Mouse (Mus musculus) embryonic facial prominence, embryonic 11.5 days (tissue): ENCODE results near the gene 1110065P20Rik. TPM values are rescaled to one million over a fixed set of nuclear protein-coding genes. Genes with fewer than 3 reads are reported as not detected.

ENCODE experiments used
- ATAC-seq: fragments of 200-750 bp; cut with Nextera tagmentation; replicated peaks from 2 replicates; pipeline ENCODE4 v1.8.0; 2017; ENCODE audit warnings: low read depth; ENCODE audit not compliant: insufficient number of reproducible peaks, low FRiP score, low TSS enrichment
- DNase-seq: peaks from one replicate; pipeline ENCODE4 v3.0.0-alpha.2; 2015; ENCODE audit warnings: low spot score
- H3K27ac ChIP-seq: fragments of 300-500 bp; sonication (generic); replicated peaks from 2 replicates; pipeline ENCODE4 v1.5.1; 2014; ENCODE audit warnings: mild to moderate bottlenecking, low read depth, low read length, control low read depth
- H3K27me3 ChIP-seq: fragments of 300-500 bp; sonication (generic); 2 replicates; pipeline ENCODE4 v1.6.1; 2014; ENCODE audit warnings: mild to moderate bottlenecking, low read length, moderate library complexity, mixed read lengths; ENCODE audit not compliant: control insufficient read depth, insufficient read depth
- H3K36me3 ChIP-seq: fragments of 300-500 bp; sonication (generic); replicated peaks from 2 replicates; pipeline ENCODE4 v1.6.1; 2014; ENCODE audit warnings: low read depth, mild to moderate bottlenecking, low read length, moderate library complexity, mixed read lengths; ENCODE audit not compliant: control insufficient read depth, insufficient read depth
- H3K4me1 ChIP-seq: fragments of 300-500 bp; sonication (generic); 2 replicates; pipeline ENCODE4 v1.6.1; 2014; ENCODE audit warnings: low read length, mixed read lengths; ENCODE audit not compliant: control insufficient read depth, insufficient read depth
- H3K4me2 ChIP-seq: fragments of 300-500 bp; sonication (generic); 2 replicates; pipeline ENCODE4 v1.6.1; 2014; ENCODE audit warnings: low read depth, mild to moderate bottlenecking, control low read depth, low read length, moderate library complexity
- H3K4me3 ChIP-seq: fragments of 300-500 bp; sonication (generic); 2 replicates; pipeline ENCODE4 v1.5.1; 2014; ENCODE audit warnings: low read depth, low read length, control low read depth
- H3K9ac ChIP-seq: fragments of 300-500 bp; sonication (generic); replicated peaks from 2 replicates; pipeline ENCODE4 v1.6.1; 2014; ENCODE audit warnings: mild to moderate bottlenecking, control low read depth, low read length
- H3K9me3 ChIP-seq: fragments of 300-500 bp; sonication (generic); replicated peaks from 2 replicates; pipeline ENCODE4 v1.6.1; 2016; ENCODE audit warnings: mild to moderate bottlenecking, low read length, inconsistent platforms, mixed read lengths; ENCODE audit not compliant: control insufficient read depth
- WGBS: fragments of 180-500 bp; shearing (Covaris S2); extraction: QIAGEN DNeasy Blood & Tissue Kit; methylation state at CpG from one replicate; pipeline ENCODE4 v1.1.7; 2014; 5-methylcytosine and 5-hydroxymethylcytosine counted together
- polyA plus RNA-seq: library from polyadenylated mRNA; unstranded; fragments of >200 nt; fragmentation: Nextera tagmentation; extraction: Ambion mirVana; gene quantifications from 2 replicates; pipeline ENCODE4 v1.2.1, GENCODE M21; 2014

Gene 1110065P20Rik
- polyA plus RNA-seq, 1 experiment from 2014 or later, result 39.8 TPM

GRCm38 (mm10) chr4:124858370-124858769 lies 7.4 kb upstream of the 1110065P20Rik start:
- Histone ChIP-seq H3K4me2 (no peak overlapping the region), H3K9me3 (no peaks in the 10 kb centered on the region), H3K36me3 (no peaks in the 10 kb centered on the region), H3K9ac (no peak overlapping the region), H3K4me1 (peaks cover 2% of the 10 kb centered on the region; the same call in 1 of the 2 replicates), H3K27ac (no peak overlapping the region), H3K4me3 (no peak overlapping the region), H3K27me3 (peaks cover 21% of the 10 kb centered on the region)
- DNase-seq (no peak), ATAC-seq (no peak)
- 71% methylated on average over 5 of the region's 5 CpGs for WGBS

DNA sequence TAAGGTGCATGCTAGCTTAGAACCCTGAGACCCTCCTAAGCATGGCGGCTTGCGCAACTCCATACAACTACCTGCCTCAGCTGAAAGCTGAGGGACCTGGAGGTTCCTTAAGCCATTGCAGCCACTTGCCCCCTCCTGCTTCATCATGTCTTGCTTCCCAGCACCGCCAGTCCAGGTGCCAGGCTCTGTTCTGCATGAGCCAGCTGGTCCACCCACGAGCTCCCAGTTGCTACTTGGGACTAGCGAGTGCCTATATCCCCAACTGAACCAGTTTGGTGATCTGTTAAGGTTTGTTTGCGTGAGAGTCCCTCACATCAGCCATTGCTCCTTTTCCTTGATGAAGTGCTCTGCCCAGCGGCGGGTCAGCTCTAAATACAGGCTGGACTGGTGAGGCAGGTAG lies 5.3 kb upstream of the 1110065P20Rik start:
- Histone ChIP-seq H3K36me3 (no peaks in the 10 kb centered on the region), H3K4me3 (no peak overlapping the region), H3K9me3 (no peaks in the 10 kb centered on the region), H3K4me1 (0 out of 2 replicates have a peak, but pooled peaks cover 3% of the 10 kb centered on the region), H3K9ac (no peak overlapping the region), H3K4me2 (no peak overlapping the region), H3K27ac (no peak overlapping the region), H3K27me3 (peaks cover 7% of the 10 kb centered on the region)
- ATAC-seq (no peak), DNase-seq (no peak)
- WGBS, result 92% methylated on average over 8 of the region's 8 CpGs

DNA sequence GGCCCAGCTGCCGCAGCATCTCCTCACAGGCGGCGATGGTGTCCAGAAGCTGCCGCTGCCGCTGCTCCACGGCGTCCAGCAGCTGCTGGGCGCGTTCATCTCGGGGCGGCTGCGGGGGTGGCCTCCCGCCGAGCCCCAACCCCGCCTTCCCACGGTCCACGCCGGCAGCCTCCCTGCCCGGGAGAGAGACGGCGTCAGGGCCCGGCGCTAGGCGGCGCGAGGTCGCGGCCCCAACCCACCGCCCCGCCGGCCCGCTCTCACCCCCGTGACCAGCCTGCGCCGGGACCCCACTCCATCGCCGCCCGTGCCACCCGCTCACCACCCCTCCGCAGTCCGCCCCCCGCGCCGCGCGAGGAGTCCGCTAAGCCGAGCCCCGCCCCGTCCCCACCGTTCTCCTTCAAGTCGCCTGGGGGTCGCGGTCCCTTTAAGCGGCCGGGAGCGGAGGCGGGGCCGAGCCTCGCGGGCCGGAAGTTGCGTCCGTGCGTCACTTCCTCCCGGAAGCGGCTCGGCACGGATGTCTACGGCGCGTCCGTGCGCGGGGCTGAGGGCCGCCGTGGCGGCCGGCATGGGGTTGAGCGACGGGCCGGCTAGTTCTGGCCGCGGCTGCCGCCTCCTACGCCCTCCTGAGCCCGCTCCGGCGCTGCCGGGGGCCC lies 609 bp downstream of the 1110065P20Rik start, which contains the start of gene Yrdc:
Gene Yrdc, plus strand, starts transcription at position 419 of the 653 bp plus-strand sequence.
- no peaks in the 10 kb centered on the region for H3K36me3 ChIP-seq
- H3K4me3 ChIP-seq, result peak within 1 kb of the TSS; percentile 98
- H3K27me3 ChIP-seq, result no peaks in the 10 kb centered on the region
- peak within 1 kb of the TSS; percentile 73 for H3K4me2 ChIP-seq
- DNase-seq (peak; percentile 96), ATAC-seq (peak; percentile 88)
- under 1% methylated on average over 68 of the region's 90 CpGs for WGBS
- 0 out of 2 replicates have a peak, but pooled peaks cover 6% of the 10 kb centered on the region for H3K4me1 ChIP-seq
- H3K9me3 ChIP-seq, result no peaks in the 10 kb centered on the region
- H3K9ac ChIP-seq, result peak within 1 kb of the TSS; percentile 91
- peak within 1 kb of the TSS; percentile 81 for H3K27ac ChIP-seq

- peak; percentile 55 for DNase-seq
- ATAC-seq, result peak; percentile 70
- H3K4me1 ChIP-seq, result 0 out of 2 replicates have a peak, but pooled peaks cover 6% of the 10 kb centered on the region
- H3K4me3 ChIP-seq, result peak overlapping the region; percentile 98
- H3K36me3 ChIP-seq, result no peaks in the 10 kb centered on the region
- H3K9ac ChIP-seq, result peak overlapping the region; percentile 91
- peak overlapping the region; percentile 65 for H3K4me2 ChIP-seq
- 2% methylated on average over 24 of the region's 24 CpGs for WGBS
- H3K9me3 ChIP-seq, result no peaks in the 10 kb centered on the region
- no peaks in the 10 kb centered on the region for H3K27me3 ChIP-seq
- peak overlapping the region; percentile 81 for H3K27ac ChIP-seq
These were observed 1.2 kb downstream of the 1110065P20Rik start for GRCm38 (mm10) chr4:124849631-124850260.

DNA sequence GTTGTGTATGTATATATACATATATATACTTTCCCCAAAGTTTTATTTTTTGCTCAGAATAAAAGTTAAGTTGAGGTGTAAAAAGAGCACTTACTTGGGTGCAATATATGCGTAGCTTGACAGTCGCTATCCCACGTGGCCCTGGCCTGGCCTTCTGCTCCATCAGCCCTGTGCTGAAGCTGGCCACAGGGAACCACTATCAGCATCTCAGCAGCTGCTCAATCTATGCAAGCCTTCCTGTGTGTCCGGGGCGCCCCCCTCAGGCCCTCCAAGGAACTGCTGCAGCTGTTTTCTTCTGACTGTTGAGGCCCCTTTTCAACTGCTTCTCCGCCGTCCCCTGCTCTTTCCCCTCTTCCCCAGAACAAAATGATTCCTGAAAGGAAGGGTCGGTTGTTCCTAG lies 3.4 kb downstream of the 1110065P20Rik start:
- Histone ChIP-seq H3K4me1 (0 out of 2 replicates have a peak, but pooled peaks cover 6% of the 10 kb centered on the region), H3K4me3 (no peak overlapping the region), H3K9me3 (no peaks in the 10 kb centered on the region), H3K9ac (no peak overlapping the region), H3K27ac (no peak overlapping the region), H3K36me3 (no peaks in the 10 kb centered on the region; the same call in 1 of the 2 replicates), H3K27me3 (no peaks in the 10 kb centered on the region), H3K4me2 (no peak overlapping the region)
- WGBS, result 9% methylated on average over 8 of the region's 8 CpGs
- DNase-seq (peak; percentile 84), ATAC-seq (no peak)

DNA sequence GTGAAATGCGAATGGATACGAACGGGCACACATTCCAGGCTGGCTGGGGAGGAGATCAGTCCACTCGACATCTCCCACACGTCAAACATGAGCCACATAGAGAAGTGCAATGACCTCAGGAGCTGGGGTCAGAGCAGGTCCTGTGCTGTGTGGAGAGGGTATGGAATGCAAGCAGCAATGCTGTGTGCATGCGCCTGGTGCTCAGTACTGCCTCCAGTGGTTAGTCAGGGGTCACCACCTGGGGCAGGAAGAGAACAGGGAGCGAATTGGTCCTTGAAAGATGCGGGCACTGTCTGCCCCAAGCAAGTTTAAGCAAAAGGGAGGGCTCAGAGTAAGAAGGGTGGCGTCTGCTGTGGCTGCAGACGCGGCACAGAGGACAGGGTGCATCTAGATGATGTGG lies 7.5 kb downstream of the 1110065P20Rik start:
- no peak overlapping the region for H3K27ac ChIP-seq
- WGBS, result 52% methylated on average over 11 of the region's 11 CpGs
- peak; percentile 47 for DNase-seq
- no peak overlapping the region for H3K9ac ChIP-seq
- no peaks in the 10 kb centered on the region; the same call in 1 of the 2 replicates for H3K36me3 ChIP-seq
- ATAC-seq, result 0 out of 2 replicates have a peak, but pooled peaks have one; percentile 47
- H3K4me3 ChIP-seq, result no peak overlapping the region
- H3K4me1 ChIP-seq, result no peaks in the 10 kb centered on the region
- no peaks in the 10 kb centered on the region for H3K9me3 ChIP-seq
- H3K27me3 ChIP-seq, result no peaks in the 10 kb centered on the region
- no peak overlapping the region for H3K4me2 ChIP-seq

DNA sequence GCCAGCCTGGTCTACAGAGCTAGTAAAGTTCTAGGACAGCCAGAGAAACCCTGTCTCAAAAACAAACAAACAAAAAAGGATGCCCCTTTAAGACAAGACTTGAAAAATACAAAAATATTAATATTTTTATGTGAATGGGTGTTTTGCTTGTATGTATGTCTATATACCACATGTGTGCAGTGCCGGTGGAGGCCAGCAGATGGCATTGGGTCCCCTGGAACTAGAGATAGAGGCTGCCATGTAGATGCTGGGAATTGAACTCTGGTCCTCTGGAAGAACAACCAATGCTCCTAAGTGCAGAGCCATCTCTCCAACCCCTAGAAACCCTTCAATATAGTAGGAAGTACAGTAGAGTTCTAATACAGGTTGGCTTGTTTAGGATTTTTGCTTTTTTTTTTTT lies 10.0 kb downstream of the 1110065P20Rik start:
- no peak for ATAC-seq
- Histone ChIP-seq H3K36me3 (no peaks in the 10 kb centered on the region; the same call in 1 of the 2 replicates), H3K4me3 (no peak overlapping the region), H3K27me3 (no peaks in the 10 kb centered on the region), H3K27ac (no peak overlapping the region), H3K9ac (no peak overlapping the region), H3K4me2 (no peak overlapping the region), H3K9me3 (no peaks in the 10 kb centered on the region), H3K4me1 (no peaks in the 10 kb centered on the region)
- DNase-seq, result no peak
- WGBS, result 93% methylated on average over 1 of the region's 1 CpGs
